Mouse (Mus musculus) common myeloid progenitor, adult 5-6 weeks (primary cell): ENCODE data around the gene Timeless. TPM values are rescaled to one million over a fixed set of nuclear protein-coding genes. Genes with fewer than 3 reads are reported as not detected.
A peak's percentile ranks its signal among the peaks of the same experiment; 100 is the strongest.
"Not testable (repeated sequence)": the region's sequence is repeated elsewhere in the genome, so short reads cannot be mapped to it uniquely, and the experiment has no call there.

Experiments used
- ATAC-seq: replicated peaks from 2 replicates; pipeline ENCODE4 v1.8.0; 2016; ENCODE audit warnings: low read depth, mild to moderate bottlenecking, moderate TSS enrichment, inconsistent platforms; ENCODE audit not compliant: poor library complexity, severe bottlenecking
- total RNA-seq: library from RNA; stranded (forward); fragments of 200-1000, 187-1606 nt; gene quantifications from 2 replicates; pipeline ENCODE4 v1.2.3, GENCODE M21; 2017

Timeless gene
- total RNA-seq, 1 experiment from 2014 or later = 98.6 TPM

DNA sequence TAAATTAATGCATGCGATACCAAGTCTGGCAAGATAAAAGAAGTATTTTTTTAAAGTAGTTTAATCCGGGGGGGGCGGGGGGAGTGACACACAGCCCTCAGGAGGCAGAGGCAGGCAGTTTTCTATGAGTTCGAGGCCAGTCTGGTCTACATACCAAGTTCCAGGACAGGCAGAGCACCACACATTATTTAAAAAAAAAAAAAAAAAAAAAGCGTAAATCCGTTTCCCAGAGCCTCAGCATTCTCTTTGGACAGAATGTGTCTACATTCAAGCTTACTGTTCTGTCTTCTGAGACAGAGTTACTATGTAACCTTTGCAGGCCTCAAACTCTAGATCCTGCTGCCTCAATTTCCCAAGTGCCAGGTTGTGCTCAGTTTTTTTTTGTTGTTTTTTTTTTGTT, 19.7 kb upstream of the Timeless start:
- ATAC-seq = no peak

DNA sequence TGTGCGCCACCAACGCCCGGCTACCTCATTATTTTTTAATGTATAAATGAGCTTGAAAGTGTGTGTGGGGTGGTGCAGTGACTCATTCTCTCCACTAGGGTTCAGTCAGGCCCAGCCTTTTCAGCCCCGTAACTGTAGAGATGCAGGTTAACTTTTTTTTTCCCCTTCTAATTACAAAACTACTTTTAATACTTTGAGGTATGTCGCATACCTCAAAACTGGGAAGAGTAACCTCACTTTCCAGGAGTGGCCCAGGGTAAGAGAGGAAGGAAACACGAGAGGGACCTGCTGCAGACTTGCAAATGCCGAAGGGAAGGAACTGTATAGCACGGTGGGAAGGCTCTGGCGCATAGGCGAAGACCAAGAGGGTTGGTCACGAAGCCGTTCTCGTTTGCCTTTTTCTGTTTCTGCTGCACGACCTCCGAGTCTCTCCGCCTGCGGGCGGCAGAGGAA, 19.0 kb upstream of the Timeless start:
- ATAC-seq = peak; percentile 68

DNA sequence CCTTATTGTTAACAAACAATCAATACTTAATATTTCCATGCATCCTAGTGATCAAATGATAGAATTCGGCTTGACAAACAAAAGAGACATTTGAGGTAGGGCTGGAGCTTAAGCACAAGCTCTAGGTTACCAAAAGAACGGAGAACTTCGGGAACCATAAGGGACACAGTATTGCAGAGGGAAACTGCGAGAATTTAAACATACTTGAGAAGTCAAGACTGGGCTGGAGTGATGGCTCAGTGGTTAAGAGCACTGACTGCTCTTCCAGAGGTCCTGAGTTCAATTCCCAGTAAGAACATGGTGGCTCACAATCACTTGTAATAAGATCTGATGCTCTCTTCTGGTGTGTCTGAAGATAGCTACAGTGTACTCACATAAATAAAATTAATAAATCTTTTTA, 17.8 kb upstream of the Timeless start:
- ATAC-seq = not testable (repeated sequence)

DNA sequence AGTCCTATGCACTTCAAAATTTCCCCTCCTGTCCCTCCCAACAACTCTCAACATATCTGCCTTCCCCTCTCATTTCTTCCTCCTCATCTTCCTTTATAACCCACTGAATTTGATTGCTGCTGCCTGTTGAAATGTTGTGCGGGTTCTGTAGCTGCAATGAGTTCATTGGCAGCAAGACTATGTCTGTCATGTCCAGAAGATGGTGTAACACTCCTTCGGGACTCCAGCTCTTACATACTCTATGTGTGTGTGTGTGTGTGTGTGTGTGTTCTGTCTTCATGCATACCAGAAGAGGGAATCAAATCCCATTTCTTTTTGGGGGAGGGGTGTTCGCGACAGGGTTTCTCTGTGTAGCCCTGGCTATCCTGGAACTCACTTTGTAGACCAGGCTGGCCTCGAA, 16.9 kb upstream of the Timeless start:
- ATAC-seq = no peak

DNA sequence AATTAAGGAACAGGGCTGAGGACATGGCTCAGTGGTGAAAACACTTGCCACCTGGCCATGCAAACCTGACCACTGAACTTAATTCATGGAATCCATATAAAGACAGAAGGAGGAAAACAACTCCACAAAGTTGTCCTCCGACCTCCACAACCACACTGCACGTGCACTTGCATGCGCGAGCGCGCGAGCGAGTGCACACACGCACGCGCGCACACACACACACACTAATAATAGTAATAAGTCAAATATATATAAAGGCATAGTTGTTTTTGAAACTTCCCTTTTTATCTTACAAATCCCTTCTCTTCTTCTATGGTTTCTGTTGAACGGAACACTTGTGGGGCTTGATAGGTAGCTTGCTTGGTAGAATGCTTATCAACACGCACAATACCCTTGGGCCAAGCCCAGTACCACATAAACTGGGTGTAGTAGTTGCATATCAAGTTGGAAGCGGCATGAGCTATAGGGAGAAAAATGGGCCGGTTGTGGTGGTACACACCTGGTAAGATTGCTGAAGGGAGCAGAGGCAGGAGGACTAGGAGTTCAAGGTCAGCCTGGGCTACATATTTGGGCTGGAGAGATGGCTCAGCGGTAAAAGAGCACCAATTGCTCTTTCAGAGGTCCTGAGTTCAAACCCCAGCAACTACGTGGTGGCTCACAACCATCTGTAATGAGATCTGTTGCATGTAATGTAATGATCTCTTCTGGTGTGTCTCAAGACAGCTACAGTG, 13.3 kb upstream of the Timeless start:
- peak; percentile 84 for ATAC-seq

DNA sequence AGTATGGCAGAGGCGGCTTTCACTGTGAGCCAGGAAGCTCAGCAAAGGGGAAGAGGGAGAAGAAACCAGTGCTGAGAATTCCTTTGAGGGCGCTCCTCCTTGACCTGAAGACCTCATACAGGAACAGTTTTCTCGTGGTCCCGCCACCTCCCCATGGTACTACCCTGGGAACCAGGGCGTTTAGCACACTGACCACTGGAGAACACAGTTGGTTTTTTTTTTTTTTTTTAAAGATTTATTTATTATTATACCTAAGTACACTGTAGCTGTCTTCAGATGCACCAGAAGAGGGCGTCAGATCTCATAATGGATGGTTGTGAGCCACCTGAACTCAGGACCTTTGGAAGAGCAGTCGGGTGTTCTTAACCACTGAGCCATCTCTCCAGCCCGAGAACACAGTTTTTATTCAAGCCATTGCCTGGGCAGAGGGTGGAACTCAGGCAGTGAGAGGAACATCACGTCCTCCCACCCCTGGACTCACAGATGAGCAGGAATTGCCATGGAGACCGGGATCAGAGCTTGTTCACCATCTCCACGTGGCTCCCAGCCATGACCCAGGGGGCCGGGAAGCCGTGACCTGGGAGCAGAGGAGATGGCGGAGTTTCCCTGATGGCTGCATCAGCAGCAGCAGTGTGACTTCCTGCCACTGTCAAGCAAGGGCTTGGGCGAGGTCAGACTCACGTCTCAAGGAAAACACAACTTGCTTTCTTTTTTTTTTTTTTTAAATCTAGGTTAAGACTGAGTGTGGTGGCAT, 10.2 kb upstream of the Timeless start:
- ATAC-seq = no peak

DNA sequence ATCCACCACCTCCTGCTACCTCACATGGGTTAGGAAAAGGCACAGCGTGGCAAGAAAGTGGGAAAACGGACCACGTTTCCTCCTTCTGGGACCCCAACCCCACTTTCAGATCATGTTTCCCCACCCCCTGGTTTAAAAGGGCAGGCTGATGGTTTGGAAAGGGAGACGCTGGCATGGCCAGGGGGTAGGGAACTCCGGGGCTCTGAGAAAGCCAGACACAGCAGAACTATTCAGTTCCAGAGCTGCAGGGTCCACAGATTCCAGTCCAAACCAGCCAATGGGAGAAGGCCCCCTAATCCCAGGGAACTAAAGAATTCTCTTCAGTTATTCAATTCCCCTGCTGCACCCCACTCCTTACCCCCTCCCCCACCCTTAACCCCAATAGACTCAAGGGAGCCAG, 6.8 kb upstream of the Timeless start:
- no peak for ATAC-seq

DNA sequence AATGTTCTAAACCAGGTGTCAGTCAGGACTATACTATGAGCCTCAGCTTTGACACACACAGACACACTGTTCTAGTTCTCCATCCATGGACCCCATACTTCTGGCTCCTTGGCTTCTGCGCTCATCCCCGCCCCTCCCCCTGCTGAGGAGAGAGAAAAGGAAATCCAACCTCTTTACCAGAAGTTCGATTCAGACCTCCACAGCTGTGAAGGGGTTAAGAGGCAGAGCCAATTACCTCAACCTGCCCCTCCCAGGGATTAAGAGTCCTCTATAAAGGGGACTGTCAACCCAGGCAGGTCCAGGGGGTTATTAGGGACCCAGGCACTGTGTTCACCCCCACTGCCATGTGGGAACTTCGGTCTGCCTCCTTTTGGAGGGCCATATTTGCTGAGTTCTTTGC, 6.3 kb upstream of the Timeless start, which contains the start of gene Mip:
Gene Mip, plus strand, starts transcription at position 301 of the 400 bp plus-strand sequence.
- no peak for ATAC-seq

DNA sequence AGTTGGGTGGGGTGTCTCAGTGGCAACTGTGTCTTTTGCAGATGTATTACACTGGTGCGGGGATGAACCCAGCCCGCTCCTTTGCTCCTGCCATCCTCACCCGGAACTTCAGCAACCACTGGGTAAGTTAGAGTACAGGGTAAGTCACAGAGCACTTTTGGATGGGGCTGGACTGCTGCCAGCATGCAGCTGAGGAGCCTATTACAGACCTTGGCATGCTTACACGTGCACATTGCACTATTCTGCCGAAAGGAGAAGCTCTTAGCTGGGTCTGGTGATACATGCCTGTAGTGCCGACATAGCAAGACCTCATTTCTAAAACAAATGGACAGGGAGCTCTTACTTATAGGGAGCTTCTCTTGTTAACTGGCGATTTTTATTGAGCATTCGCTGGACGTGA, 4.3 kb upstream of the Timeless start:
- no peak for ATAC-seq

DNA sequence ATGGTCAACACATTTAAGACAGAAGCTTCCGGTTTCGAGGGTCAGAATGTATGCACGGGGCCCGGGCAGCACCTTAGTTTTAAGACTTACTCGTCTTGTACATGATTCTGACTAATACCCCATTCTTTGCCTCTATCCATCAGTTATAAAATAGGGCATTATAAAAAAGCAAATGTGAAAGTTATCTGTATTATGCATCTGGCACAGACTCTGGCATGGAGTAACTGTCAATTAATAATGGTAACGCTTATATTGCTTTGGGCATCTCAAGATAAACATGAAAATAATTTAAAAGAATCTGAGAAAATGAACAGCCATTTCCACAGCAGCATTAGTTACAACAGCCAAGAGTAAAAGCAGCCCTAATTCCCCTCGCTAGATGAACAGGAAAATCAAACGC, 3.9 kb upstream of the Timeless start:
- ATAC-seq = no peak

DNA sequence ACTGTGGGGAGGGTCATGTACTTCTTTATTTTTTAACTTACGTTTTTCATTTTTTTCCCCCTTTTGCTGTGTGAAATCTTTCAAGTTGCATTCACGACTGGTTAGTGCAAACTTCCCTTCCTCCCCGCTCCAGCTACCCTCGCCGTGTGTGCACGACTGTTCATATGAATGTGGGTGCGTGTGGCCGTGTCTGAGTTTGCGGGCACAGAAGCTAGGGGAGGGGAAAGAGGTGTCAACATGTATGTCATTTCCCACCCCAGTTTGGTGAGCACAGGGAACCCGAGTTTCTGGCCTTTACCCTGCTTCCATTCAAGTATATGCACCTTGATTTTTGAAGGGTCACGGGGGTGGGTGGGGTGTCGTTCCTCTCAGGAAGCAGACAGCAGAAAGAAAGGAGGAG, 1.3 kb upstream of the Timeless start:
- no peak for ATAC-seq

DNA sequence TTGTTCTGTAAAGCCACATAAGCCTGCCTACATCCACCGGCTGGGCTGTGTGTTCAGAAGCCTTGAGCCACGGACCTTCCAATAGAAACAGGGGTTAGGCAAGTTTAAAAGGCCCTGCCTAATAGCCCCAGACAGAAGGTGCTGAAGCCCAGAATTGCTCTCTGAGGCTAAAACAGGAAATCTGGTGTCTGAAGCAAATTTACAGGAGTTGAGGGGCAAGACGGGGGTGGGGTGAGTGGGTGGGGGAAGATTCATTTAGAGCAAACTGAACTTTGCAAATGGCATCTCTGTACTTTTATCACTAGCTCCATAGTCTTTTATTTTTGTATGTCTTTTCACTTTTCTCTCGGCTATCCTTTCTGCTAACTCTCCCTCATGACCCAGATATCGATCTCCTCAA, 719 bp upstream of the Timeless start:
- no peak; the same call in 1 of the 2 replicates for ATAC-seq

DNA sequence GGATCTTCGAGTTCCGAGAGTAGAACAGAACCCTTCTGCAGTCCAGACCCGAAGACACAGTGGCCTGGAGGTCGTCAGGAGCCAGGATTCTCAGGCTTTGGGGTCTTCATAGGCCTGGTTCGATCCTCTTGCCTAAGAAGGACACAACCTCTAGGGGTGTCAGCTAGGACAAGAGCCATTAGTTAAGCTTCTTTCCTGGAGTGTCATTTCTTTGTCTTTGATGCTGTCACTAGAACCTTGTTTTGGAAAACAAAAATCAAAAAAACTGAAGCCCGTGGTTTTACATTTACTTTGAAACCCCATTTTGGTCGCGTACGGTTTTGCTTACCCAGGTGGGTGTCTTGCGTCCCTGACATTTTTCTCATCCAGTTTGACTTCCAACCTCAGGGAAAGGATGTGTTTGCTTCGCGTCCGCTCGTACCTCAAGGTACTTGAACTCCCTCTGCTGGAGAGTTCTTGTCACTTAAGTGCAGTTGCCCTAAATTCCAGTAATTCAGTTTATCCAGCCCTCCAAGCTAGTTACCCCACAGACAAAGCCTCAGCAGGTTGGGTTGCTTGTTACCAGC, 638 bp downstream of the Timeless start:
- peak; percentile 74 for ATAC-seq

DNA sequence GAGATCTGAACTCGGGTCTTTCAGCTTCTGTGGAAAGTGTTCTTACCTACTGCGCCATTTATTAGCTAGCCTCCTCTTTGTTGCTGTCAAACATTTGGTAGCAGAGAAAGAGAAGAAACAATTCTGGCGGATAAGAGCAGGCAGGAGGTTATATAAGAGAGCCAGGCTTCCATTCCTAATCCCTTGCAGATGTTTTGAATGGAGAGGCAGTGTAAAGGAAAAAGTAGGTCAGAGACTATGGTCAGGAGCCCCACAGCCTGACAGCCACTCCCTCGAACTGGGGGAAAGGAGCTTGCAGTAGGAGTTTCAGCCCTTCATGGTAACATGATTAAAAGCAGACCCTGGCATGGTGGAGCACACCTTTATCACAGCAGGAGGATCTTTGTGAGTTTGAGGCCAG, 4.5 kb downstream of the Timeless start:
- ATAC-seq = no peak

DNA sequence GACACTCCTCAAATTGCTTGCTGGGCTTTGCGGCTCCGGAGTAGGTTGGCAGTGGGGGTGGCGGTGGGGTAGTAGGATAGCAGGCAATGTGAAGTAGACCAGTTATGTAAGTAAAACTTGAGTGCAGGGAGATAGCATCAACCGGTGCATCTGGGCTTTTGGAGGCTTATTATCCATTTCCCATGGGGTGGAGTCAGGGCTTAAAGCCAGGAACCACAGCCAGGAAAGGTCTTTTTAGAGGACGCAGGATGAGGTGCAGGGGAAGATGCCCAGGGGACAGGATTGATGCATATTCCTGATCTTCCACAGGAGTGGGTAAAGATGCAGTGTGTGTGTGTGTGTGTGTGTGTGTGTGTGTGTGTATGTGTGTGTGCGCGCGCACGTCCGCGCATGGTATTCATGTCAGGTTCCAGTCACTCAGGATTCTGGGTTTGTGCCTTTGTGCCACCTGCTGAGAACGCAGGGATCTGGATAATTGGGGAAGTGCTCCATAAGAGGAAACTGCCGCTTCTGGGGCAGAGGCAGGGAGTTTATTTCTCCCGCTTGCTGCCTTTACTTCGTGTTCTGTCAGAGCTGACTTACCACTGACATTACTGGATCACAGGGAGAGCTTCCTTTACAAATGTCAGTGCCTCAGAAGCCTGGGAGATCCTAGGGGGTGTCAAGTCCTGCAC, 6.1 kb downstream of the Timeless start:
- ATAC-seq = peak; percentile 39

DNA sequence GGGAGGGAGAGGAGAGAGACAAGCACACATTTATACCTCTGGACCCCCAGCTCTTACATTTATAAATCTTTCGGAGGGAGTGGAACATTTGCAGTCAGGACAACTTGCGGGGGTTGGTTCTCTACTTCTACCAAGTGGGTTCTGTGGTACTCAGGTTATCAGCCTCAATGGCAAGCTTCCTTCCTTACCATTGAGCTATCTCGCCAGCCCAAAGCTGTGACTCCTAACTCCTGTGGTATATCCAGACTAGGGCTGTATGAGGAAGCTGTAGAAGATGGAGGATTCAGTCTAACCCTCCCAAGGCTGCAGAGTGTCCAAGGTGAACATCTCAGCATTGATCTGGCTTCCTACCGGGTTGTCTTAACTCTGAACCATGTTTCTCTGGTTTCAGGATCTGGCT, 7.3 kb downstream of the Timeless start:
- ATAC-seq = peak; percentile 24; the same call in 1 of the 2 replicates

DNA sequence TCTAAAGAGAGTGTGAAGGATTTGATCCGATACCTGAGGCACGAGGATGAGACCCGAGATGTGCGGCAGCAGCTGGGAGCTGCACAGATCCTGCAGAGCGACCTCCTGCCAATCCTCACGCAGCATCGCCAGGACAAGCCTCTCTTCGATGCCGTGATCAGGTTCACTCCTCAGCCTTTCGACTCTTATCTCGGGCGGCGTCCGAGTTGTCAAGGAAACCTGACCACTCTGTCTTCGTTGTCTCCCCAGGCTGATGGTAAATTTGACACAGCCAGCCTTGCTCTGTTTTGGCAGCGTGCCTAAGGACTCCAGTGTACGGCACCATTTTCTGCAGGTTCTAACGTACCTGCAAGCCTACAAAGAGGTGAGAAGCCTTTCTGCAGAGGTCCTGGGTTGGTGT, 8.3 kb downstream of the Timeless start:
- peak; percentile 36; the same call in 1 of the 2 replicates for ATAC-seq

DNA sequence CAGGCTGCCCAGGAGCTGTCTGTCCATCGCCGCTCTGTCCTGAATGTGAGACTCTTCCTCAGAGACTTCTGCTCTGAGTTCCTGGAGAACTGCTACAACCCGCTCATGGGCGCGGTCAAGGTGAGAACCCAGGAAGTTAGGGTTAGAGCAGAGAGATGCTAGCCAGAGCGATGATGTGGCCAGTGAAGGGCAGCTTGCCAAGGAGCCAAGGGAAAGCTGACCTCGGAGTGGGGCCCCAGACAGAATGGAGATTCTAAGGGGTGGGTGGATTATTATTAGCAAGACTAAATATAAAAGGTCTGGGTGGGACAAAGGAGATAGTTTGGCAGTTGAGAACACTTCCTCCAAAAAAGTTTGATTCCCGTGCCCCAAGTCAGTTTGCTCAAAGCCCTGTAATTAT, 11.4 kb downstream of the Timeless start:
- ATAC-seq = no peak

DNA sequence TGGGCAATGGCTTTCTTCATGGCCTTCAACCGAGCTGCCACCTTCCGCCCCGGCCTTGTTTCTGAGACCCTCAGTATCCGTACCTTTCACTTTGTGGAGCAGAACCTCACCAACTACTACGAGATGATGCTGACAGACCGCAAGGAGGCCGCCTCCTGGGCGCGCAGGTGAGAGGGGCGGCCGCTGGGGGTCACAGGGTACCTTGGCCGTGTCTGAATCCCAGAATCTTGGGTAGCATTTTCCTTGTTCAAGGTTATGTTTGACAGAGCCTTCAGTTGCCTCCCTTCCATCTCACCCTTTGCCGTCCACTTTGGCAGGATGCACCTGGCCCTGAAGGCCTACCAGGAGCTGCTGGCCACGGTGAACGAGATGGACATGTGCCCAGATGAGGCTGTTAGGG, 12.3 kb downstream of the Timeless start:
- no peak for ATAC-seq

DNA sequence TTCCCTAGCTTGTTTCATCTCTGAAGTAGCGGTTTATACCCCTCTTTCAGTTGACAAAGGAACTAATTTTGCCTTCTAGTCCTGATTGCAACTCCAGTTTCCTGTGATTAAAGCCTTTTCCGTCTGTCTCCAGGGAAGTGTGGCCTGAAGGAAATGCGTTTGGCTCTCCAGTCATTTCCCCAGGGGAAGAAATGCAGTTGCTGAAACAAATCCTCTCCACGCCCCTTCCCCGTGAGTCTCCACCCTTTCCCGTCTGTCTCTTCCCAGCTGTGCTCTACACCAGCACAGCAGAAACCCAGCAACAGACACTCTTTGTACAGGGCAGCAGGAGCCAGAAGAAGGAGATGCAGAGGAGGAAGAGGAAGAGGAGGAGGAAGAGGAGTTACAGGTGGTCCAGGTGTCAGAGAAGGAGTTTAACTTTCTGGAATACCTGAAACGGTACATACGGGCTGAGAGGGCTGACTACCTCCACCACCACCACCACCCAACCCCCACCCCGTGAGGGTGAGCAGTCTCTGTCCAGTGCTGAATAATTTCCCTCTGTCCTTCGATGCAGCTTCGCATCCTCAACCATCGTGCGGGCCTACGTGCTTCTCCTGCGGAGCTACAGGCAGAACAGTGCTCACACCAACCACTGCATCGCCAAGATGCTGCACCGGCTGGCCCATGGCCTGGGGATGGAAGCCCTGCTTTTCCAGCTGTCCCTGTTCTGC, 15.3 kb downstream of the Timeless start:
- no peak for ATAC-seq
